Mouse (Mus musculus) liver, embryonic 18 days (tissue): Measurements from ENCODE around the gene Carmil2. TPM values are rescaled to one million over a fixed set of nuclear protein-coding genes. Genes with fewer than 3 reads are reported as not detected.

Source experiments
- polyA plus RNA-seq: library from polyadenylated mRNA; depleted of rRNA; stranded (reverse); fragments of >200 nt; gene quantifications from 2 replicates; pipeline ENCODE4 v1.2.3, GENCODE M21; 2012; rRNA removed

The Carmil2 gene
- 1.8 TPM in 2 replicates for polyA plus RNA-seq

DNA sequence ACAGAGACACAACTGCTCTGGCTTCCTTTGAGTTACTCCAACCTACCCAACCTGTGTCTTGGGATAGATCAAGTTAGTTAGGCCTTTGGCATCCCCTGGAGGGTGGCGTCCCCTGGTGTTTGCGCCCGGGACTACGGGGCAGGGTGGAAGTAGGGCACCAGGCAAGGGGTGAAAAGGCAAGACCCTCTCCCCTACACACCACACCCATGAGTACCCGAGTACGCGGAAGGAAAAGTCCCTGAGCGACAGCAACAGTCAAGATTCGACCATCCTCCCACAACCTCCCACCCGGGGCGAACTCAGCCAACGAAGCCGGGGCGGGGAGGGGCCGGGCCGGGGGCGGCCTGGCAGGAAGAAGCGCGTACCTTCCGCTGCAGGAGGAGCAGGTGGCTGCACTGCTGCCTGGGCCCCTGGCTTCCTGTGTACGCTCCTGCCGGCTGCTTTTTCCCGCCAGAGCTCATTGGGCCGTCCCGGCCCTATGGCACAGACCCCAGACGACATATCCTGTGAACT, at the start of gene Carmil2:
Carmil2 (plus strand) TSS at position 479 of the 513 bp plus-strand sequence.

GRCm38 (mm10) chr8:105636963-105637510, 49.0 kb upstream of the Carmil2 start, which contains the start of gene Agrp:
Gene Agrp (minus strand): TSS chr8:105637393.

GRCm38 (mm10) chr8:105700966-105701824, 15.1 kb downstream of the Carmil2 start, which contains the start of the genes Acd and Pard6a:
Gene Acd (minus strand): TSS chr8:105701102.
Gene Pard6a (plus strand): TSS chr8:105701148.

GRCm38 (mm10) chr8:105707498-105708403, 21.7 kb downstream of the Carmil2 start, which contains the start of the genes 4933405L10Rik and Enkd1:
Gene 4933405L10Rik (plus strand): TSS chr8:105707655.
Gene Enkd1 (minus strand): TSS chr8:105708210.

Other genes with a start within 250 kb of the Carmil2 start
- gene Tppp3, start 214.7 kb upstream of the Carmil2 start, polyA plus RNA-seq: 1.7 and 2.6 TPM in 2 replicates
- 3.3 and 3.8 TPM in 2 replicates for gene Zdhhc1, start 189.4 kb upstream of the Carmil2 start, polyA plus RNA-seq
- gene Hsd11b2, start 167.5 kb upstream of the Carmil2 start, polyA plus RNA-seq: 0.28 and 0.29 TPM in 2 replicates
- gene Atp6v0d1, start 120.2 kb upstream of the Carmil2 start, polyA plus RNA-seq: 46.7 and 48.1 TPM in 2 replicates
- 3.9 and 5.0 TPM in 2 replicates for gene Ripor1, start 81.0 kb upstream of the Carmil2 start, polyA plus RNA-seq
- 12.4 and 14.0 TPM in 2 replicates for gene Ctcf, start 49.7 kb upstream of the Carmil2 start, polyA plus RNA-seq
- gene Agrp, start 48.9 kb upstream of the Carmil2 start, polyA plus RNA-seq: not detected in 2 replicates
- 8.9 and 10.0 TPM in 2 replicates for gene Acd, start 14.8 kb downstream of the Carmil2 start, polyA plus RNA-seq
- 4.9 and 5.3 TPM in 2 replicates for gene Pard6a, start 14.9 kb downstream of the Carmil2 start, polyA plus RNA-seq
- not detected in 2 replicates for gene 4933405L10Rik, start 21.4 kb downstream of the Carmil2 start, polyA plus RNA-seq
- gene Enkd1, start 21.9 kb downstream of the Carmil2 start, polyA plus RNA-seq: 4.3 and 5.1 TPM in 2 replicates
- gene Gfod2, start 72.4 kb downstream of the Carmil2 start, polyA plus RNA-seq: 1.3 and 1.4 TPM in 2 replicates
- gene Ranbp10, start 141.1 kb downstream of the Carmil2 start, polyA plus RNA-seq: 35.8 and 39.9 TPM in 2 replicates
- 0.05 and 0.08 TPM in 2 replicates for gene Tsnaxip1, start 141.5 kb downstream of the Carmil2 start, polyA plus RNA-seq
- 13.7 and 15.3 TPM in 2 replicates for gene Cenpt, start 167.0 kb downstream of the Carmil2 start, polyA plus RNA-seq
- 20.3 TPM in 2 replicates for gene Thap11, start 168.9 kb downstream of the Carmil2 start, polyA plus RNA-seq
- 59.4 and 65.4 TPM in 2 replicates for gene Nutf2, start 174.3 kb downstream of the Carmil2 start, polyA plus RNA-seq
- gene Edc4, start 194.6 kb downstream of the Carmil2 start, polyA plus RNA-seq: 13.5 and 15.0 TPM in 2 replicates
- gene Nrn1l, start 207.3 kb downstream of the Carmil2 start, polyA plus RNA-seq: 0.24 and 0.31 TPM in 2 replicates
- gene Pskh1, start 214.2 kb downstream of the Carmil2 start, polyA plus RNA-seq: 12.6 and 14.4 TPM in 2 replicates
- gene Ctrl, start 247.6 kb downstream of the Carmil2 start, polyA plus RNA-seq: 0.66 and 1.1 TPM in 2 replicates